Mouse (Mus musculus): ENCODE results near the gene Olfr1391. TPM values are rescaled to one million over a fixed set of nuclear protein-coding genes. Genes with fewer than 3 reads are reported as not detected.
"Not testable (repeated sequence)": the region's sequence is repeated elsewhere in the genome, so short reads cannot be mapped to it uniquely, and the experiment has no call there.

Gene Olfr1391
- not detected in 2 replicates for total RNA-seq (2021)
- long read RNA-seq: 0 reads

- DNase-seq: no peak
Observed at GRCm38 (mm10) chr11:49322442-49322841, at the start of gene Olfr1391. Gene Olfr1391 (plus strand): TSS chr11:49322742.

GRCm38 (mm10) chr11:49273834-49274519 is 48.6 kb upstream of the Olfr1391 start:
- DNase-seq: no peak

- no peak for DNase-seq
Observed at GRCm38 (mm10) chr11:49278222-49278621, 44.3 kb upstream of the Olfr1391 start, which contains the start of gene Olfr1393. Gene Olfr1393 (plus strand): TSS chr11:49278304.

- DNase-seq: not testable (repeated sequence)
Observed at GRCm38 (mm10) chr11:49284982-49285381, 37.6 kb upstream of the Olfr1391 start, which contains the start of gene Olfr1392. Gene Olfr1392 (plus strand): TSS chr11:49285282.

- DNase-seq: no peak
Observed at GRCm38 (mm10) chr11:49287251-49287650, 35.3 kb upstream of the Olfr1391 start.

GRCm38 (mm10) chr11:49292777-49293176 is 29.8 kb upstream of the Olfr1391 start:
- DNase-seq: no peak

GRCm38 (mm10) chr11:49304441-49304840 is 18.1 kb upstream of the Olfr1391 start, which contains the start of gene Olfr10:
Gene Olfr10 (plus strand): TSS chr11:49304741.
- DNase-seq: no peak

GRCm38 (mm10) chr11:49308547-49308946 is 14.0 kb upstream of the Olfr1391 start:
- not testable (repeated sequence) for DNase-seq

- no peak for DNase-seq
Observed at GRCm38 (mm10) chr11:49326726-49327125, 4.2 kb downstream of the Olfr1391 start.

- no peak for DNase-seq
Observed at GRCm38 (mm10) chr11:49329686-49330085, 7.1 kb downstream of the Olfr1391 start.

GRCm38 (mm10) chr11:49334888-49335287 is 12.3 kb downstream of the Olfr1391 start, which contains the start of gene Olfr1390:
Gene Olfr1390 (plus strand): TSS chr11:49335188.
- DNase-seq: no peak

- DNase-seq: no peak
Observed at GRCm38 (mm10) chr11:49337150-49337832, 14.7 kb downstream of the Olfr1391 start.

Other genes with a start within 250 kb of the Olfr1391 start
- 1.5 and 2.9 TPM in 2 replicates for gene Ifi47, start 246.2 kb upstream of the Olfr1391 start, total RNA-seq (2021)
- 0.58 and 0.86 TPM in 2 replicates for gene Olfr1396, start 207.9 kb upstream of the Olfr1391 start, total RNA-seq (2021)
- not detected in 2 replicates for gene Olfr1395, start 180.5 kb upstream of the Olfr1391 start, total RNA-seq (2021)
- not detected in 2 replicates for gene Olfr1394, start 168.4 kb upstream of the Olfr1391 start, total RNA-seq (2021)
- gene Btnl9, start 135.6 kb upstream of the Olfr1391 start, total RNA-seq (2021): 23.7 and 26.6 TPM in 2 replicates
- 36.2 and 38.8 TPM in 2 replicates for gene Zfp62, start 119.5 kb upstream of the Olfr1391 start, total RNA-seq (2021)
- 94.2 and 116 TPM in 2 replicates for gene Mgat1, start 78.6 kb upstream of the Olfr1391 start, total RNA-seq (2021)
- not detected in 2 replicates for gene Olfr1393, start 44.4 kb upstream of the Olfr1391 start, total RNA-seq (2021)
- not detected in 2 replicates for gene Olfr1392, start 37.5 kb upstream of the Olfr1391 start, total RNA-seq (2021)
- gene Olfr10, start 18.0 kb upstream of the Olfr1391 start, total RNA-seq (2021): not detected in 2 replicates
- not detected in 2 replicates for gene Olfr1390, start 12.4 kb downstream of the Olfr1391 start, total RNA-seq (2021)
- not detected in 2 replicates for gene Olfr1389, start 100.3 kb downstream of the Olfr1391 start, total RNA-seq (2021)
- 0.09 TPM in 1 of 2 replicates, not detected in the other for gene Olfr1388, start 113.9 kb downstream of the Olfr1391 start, total RNA-seq (2021)
- not detected in 2 replicates for gene Olfr1387, start 132.6 kb downstream of the Olfr1391 start, total RNA-seq (2021)
- not detected in 2 replicates for gene Olfr1386, start 142.3 kb downstream of the Olfr1391 start, total RNA-seq (2021)
- not detected in 2 replicates for gene Olfr1385, start 166.3 kb downstream of the Olfr1391 start, total RNA-seq (2021)
- not detected in 2 replicates for gene Olfr1384, start 184.0 kb downstream of the Olfr1391 start, total RNA-seq (2021)
- gene Olfr1383, start 196.9 kb downstream of the Olfr1391 start, total RNA-seq (2021): 1.9 TPM in 1 of 2 replicates, not detected in the other
- not detected in 2 replicates for gene Olfr1382, start 205.5 kb downstream of the Olfr1391 start, total RNA-seq (2021)
- gene Olfr1381, start 220.7 kb downstream of the Olfr1391 start, total RNA-seq (2021): not detected in 2 replicates
- not detected in 2 replicates for gene Olfr1380, start 234.1 kb downstream of the Olfr1391 start, total RNA-seq (2021)